Mouse (Mus musculus) midbrain, embryonic 16.5 days (tissue): Measurements from ENCODE around the gene Dennd1a. TPM values are rescaled to one million over a fixed set of nuclear protein-coding genes. Genes with fewer than 3 reads are reported as not detected.

ENCODE experiments used
- ATAC-seq: fragments of 200-750 bp; cut with Nextera tagmentation; 2 replicates; pipeline ENCODE4 v1.8.0; 2017; ENCODE audit warnings: moderate TSS enrichment
- H3K27ac ChIP-seq: fragments of 300-500 bp; sonication (generic); 2 replicates; pipeline ENCODE4 v1.5.1; 2014; ENCODE audit warnings: mild to moderate bottlenecking, low read length, mixed read lengths
- H3K27me3 ChIP-seq: fragments of 300-500 bp; sonication (generic); 2 replicates; pipeline ENCODE4 v1.6.1; 2014; ENCODE audit warnings: low read depth, low read length, mixed read lengths; ENCODE audit not compliant: control insufficient read depth, insufficient read depth
- H3K36me3 ChIP-seq: fragments of 300-500 bp; sonication (generic); 2 replicates; pipeline ENCODE4 v1.6.1; 2014; ENCODE audit warnings: mild to moderate bottlenecking, low read length, moderate library complexity, mixed read lengths; ENCODE audit not compliant: control insufficient read depth, insufficient read depth
- H3K4me1 ChIP-seq: fragments of 300-500 bp; sonication (generic); 2 replicates; pipeline ENCODE4 v1.6.1; 2014; ENCODE audit warnings: mild to moderate bottlenecking, low read length, mixed read lengths; ENCODE audit not compliant: control insufficient read depth, insufficient read depth
- H3K4me2 ChIP-seq: fragments of 300-500 bp; sonication (generic); 2 replicates; pipeline ENCODE4 v1.6.1; 2014; ENCODE audit warnings: mild to moderate bottlenecking, low read length, mixed read lengths
- H3K4me3 ChIP-seq: fragments of 300-500 bp; sonication (generic); 2 replicates; pipeline ENCODE4 v1.5.1; 2014; ENCODE audit warnings: low read depth, mild to moderate bottlenecking, low read length, moderate library complexity, mixed read lengths
- H3K9ac ChIP-seq: fragments of 300-500 bp; sonication (generic); 2 replicates; pipeline ENCODE4 v1.6.1; 2014; ENCODE audit warnings: low read depth, low read length, mixed read lengths
- H3K9me3 ChIP-seq: fragments of 300-500 bp; sonication (generic); replicated peaks from 2 replicates; pipeline ENCODE4 v1.6.1; 2014; ENCODE audit warnings: mild to moderate bottlenecking, low read length, mixed read lengths; ENCODE audit not compliant: control insufficient read depth, poor library complexity, severe bottlenecking
- WGBS: fragments of 180-500 bp; shearing (Covaris S2); extraction: QIAGEN DNeasy Blood & Tissue Kit; methylation state at CpG from one replicate; pipeline ENCODE4 v1.1.7; 2014; 5-methylcytosine and 5-hydroxymethylcytosine counted together
- polyA plus RNA-seq: library from polyadenylated mRNA; unstranded; fragments of >200 nt; fragmentation: Nextera tagmentation; extraction: Ambion mirVana; gene quantifications from 2 replicates; pipeline ENCODE4 v1.2.1, GENCODE M21; 2015

The Dennd1a gene
- polyA plus RNA-seq, 1 experiment from 2014 or later = 21.7 TPM

DNA sequence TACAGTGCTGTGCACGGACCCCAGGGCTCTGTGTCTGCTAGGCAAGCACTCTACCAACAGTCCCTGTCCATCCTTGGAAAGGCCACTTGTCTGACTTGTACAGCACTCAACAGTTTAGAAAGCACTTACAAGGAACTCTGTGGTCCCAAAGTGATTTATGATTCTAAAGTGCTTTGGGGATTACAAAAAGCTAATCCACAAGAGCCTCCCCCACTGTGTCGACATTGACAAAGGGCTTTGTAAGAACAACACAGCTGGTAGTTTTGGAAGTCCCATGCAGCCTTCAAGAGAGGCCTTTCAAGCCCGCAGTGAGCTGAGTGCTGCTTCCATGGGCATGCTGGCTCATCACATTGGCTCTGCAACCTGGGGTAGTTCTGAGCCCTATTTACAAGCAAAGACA, 523.6 kb downstream of the Dennd1a start:
- H3K36me3 ChIP-seq = no peaks in the 10 kb centered on the region
- no peaks in the 10 kb centered on the region for H3K27me3 ChIP-seq
- peaks cover 16% of the 10 kb centered on the region for H3K4me1 ChIP-seq
- H3K4me3 ChIP-seq = no peak overlapping the region
- no peak overlapping the region for H3K4me2 ChIP-seq
- ATAC-seq = no peak
- H3K9ac ChIP-seq = no peak overlapping the region
- H3K27ac ChIP-seq = no peak overlapping the region
- H3K9me3 ChIP-seq = no peaks in the 10 kb centered on the region
- 16% methylated on average over 3 of the region's 3 CpGs for WGBS

DNA sequence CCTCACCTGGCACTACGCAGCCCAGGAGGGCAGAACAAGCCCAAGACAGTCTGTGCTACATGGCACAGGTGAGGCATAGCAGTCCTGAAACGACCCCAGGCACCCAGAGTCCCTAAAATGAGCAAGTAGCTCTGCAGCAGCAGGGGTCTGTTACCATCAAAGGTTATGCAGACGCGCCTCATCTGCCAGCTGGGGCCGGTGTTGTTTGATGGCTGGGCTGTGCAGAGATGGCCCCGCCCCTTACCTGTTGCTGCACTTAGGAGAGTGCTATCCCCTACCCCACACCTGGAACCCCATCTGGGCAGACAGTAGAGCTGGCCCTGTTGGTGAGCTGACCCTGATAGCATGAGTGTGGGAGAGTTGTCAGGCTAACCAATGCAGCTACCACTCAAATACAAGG, 526.6 kb downstream of the Dennd1a start:
- ATAC-seq = no peak
- H3K4me3 ChIP-seq = no peak overlapping the region
- 35% methylated on average over 6 of the region's 6 CpGs for WGBS
- no peak overlapping the region for H3K27ac ChIP-seq
- no peaks in the 10 kb centered on the region for H3K36me3 ChIP-seq
- peaks cover 3% of the 10 kb centered on the region; the same call in 1 of the 2 replicates for H3K4me1 ChIP-seq
- H3K9me3 ChIP-seq = no peaks in the 10 kb centered on the region
- no peak overlapping the region for H3K9ac ChIP-seq
- no peak overlapping the region for H3K4me2 ChIP-seq
- no peaks in the 10 kb centered on the region for H3K27me3 ChIP-seq

DNA sequence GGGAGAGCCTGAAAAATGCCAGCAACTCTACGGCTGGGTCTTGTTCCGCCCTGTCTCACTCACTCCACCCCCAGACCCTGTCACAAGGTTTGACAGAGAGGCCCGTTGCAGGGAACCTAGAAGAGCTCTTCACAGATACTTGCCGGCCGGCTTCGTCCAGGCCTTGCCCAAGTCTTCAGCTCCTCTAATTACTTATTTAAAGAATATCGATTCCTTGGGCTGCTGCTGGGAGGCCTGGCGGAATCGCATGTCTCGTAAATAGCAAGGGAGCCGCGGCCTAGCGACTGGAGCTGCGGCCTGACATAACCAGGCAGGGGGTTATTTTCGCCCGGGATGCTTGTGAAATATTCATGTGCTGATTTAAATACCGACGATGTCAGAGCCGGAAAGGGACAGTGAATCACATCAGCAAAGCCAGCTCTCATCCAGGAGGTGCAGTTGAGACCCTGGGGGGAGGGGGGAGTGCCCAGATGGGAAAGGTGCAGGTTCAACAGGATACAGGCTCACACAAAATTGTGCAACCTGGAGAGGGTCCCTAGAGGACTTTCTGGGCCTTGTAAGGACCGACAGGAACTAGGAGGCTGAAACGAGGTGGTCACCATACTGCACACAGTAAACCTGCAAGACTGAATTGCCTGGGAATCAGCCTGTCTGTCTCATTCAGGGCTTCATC, 528.7 kb downstream of the Dennd1a start:
- Histone ChIP-seq H3K27ac (peak overlapping the region; percentile 19; the same call in 1 of the 2 replicates), H3K9ac (peak overlapping the region; percentile 28; the same call in 1 of the 2 replicates), H3K4me1 (peaks cover 3% of the 10 kb centered on the region; the same call in 1 of the 2 replicates), H3K4me2 (no peak overlapping the region), H3K36me3 (no peaks in the 10 kb centered on the region), H3K27me3 (no peaks in the 10 kb centered on the region), H3K4me3 (no peak overlapping the region), H3K9me3 (no peaks in the 10 kb centered on the region)
- ATAC-seq = peak; percentile 34
- 6% methylated on average over 21 of the region's 21 CpGs for WGBS

- H3K9ac ChIP-seq = no peak overlapping the region
- no peaks in the 10 kb centered on the region for H3K36me3 ChIP-seq
- ATAC-seq = no peak; the same call in 1 of the 2 replicates
- H3K4me1 ChIP-seq = peaks cover 3% of the 10 kb centered on the region; the same call in 1 of the 2 replicates
- WGBS = 72% methylated on average over 4 of the region's 4 CpGs
- H3K27me3 ChIP-seq = no peaks in the 10 kb centered on the region
- no peaks in the 10 kb centered on the region for H3K9me3 ChIP-seq
- H3K4me2 ChIP-seq = no peak overlapping the region
- H3K27ac ChIP-seq = no peak overlapping the region
- H3K4me3 ChIP-seq = no peak overlapping the region
Measured at GRCm38 (mm10) chr2:37757784-37758183, 529.4 kb downstream of the Dennd1a start.

DNA sequence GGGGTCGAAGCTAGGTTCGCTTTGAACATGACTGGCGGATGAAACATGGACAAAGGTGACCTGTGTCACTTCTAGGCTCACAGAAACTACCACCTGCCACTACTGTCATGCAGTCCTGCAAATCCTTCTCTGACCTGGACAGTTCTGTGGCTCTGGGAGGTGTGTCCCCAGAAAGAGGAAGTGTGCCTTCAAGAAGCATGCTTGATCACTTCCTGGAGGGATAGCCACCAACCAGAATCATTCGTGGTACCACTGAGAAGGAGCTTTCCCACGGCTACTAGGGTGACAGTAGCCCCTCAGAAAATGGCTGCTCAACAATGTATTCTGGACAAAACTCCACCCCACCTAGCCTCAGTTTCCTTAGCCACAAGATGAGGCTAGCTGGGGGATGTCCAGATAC, 530.2 kb downstream of the Dennd1a start:
- Histone ChIP-seq H3K9me3 (no peaks in the 10 kb centered on the region), H3K27me3 (no peaks in the 10 kb centered on the region), H3K27ac (no peak overlapping the region), H3K36me3 (no peaks in the 10 kb centered on the region), H3K9ac (no peak overlapping the region), H3K4me2 (no peak overlapping the region), H3K4me3 (no peak overlapping the region), H3K4me1 (peaks cover 3% of the 10 kb centered on the region; the same call in 1 of the 2 replicates)
- no peak for ATAC-seq
- 88% methylated on average over 5 of the region's 5 CpGs for whole genome bisulfite sequencing

DNA sequence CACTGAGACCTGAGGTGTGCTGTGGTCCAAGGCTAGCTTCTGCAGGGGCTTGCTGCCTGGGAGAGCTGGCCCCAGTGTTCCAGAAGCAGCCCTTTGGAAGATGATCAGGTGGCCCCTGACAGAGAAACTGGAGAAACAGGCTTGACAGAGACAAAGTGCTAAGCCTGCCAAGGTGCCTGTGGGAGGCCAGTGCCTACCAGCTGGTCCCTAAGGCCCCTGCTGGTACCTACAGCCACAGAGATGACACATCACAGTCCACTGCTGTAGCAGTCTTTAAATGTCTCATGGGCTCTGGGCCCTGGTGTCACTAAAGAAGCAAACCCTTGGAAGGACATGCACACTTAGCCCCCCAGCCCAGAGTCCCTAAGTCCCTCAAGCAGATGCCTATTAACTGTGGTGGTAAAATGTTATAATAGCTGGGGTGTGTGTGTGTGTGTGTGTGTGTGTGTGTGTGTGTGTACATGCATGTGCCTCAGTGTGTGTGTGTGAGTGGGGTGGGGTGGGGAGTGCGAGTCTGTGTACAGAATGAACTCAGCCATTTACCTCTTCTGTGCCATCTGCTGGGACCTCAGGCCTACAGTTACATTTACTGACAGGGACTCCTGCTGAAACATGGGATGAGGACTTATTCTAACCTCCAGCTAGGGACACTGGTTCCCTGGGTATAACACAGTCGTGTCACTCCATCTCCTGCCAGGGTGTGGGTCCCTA, 530.8 kb downstream of the Dennd1a start:
- H3K4me3 ChIP-seq = no peak overlapping the region
- peaks cover 3% of the 10 kb centered on the region; the same call in 1 of the 2 replicates for H3K4me1 ChIP-seq
- ATAC-seq = no peak
- no peak overlapping the region for H3K9ac ChIP-seq
- H3K9me3 ChIP-seq = no peaks in the 10 kb centered on the region
- WGBS = 81% methylated on average over 2 of the region's 2 CpGs
- H3K4me2 ChIP-seq = no peak overlapping the region
- H3K27me3 ChIP-seq = no peaks in the 10 kb centered on the region
- H3K27ac ChIP-seq = no peak overlapping the region
- no peaks in the 10 kb centered on the region for H3K36me3 ChIP-seq

DNA sequence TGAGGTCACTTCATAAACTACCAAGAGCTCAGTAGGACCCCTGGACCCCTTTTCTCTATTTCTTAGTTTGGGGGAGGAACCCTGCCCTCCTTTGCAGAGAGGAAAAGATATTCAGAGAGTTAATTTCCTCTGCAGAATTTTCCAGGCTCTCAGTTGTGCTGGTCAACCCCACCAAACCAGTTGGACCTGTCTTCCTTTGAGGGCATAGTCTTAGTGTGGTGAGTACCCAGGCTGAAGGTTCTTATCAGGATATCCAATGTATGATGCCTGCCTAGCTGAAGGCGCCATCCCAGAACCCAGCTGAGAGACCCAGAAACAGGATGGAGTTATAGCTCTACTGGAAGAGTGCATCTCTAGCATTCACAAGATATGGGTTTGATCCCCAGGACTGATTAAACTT, 536.1 kb downstream of the Dennd1a start:
- no peak overlapping the region for H3K9ac ChIP-seq
- 93% methylated on average over 1 of the region's 1 CpGs for WGBS

DNA sequence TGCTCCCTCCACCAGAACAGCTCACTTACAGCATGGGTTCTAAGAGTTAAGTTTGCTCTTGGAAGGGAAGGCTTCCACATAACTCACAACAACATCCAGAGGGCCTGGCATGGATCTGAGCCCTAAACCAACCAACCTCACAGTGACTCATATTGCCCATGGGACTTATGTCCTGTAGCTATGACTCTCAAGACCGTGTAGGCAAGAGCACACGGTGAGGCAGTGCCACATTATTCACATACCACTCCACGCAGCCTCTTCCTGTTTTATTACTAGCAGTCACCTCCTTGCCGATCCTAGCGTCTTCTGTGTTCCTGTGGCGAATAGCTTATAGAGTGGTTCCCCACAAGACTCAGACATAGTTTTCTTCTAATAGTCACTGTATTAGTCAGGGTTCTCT, 537.9 kb downstream of the Dennd1a start:
- Histone ChIP-seq H3K9ac (no peak overlapping the region), H3K9me3 (no peaks in the 10 kb centered on the region), H3K4me3 (no peak overlapping the region), H3K27me3 (no peaks in the 10 kb centered on the region), H3K4me1 (peaks cover 12% of the 10 kb centered on the region), H3K4me2 (no peak overlapping the region), H3K36me3 (no peaks in the 10 kb centered on the region), H3K27ac (no peak overlapping the region)
- 85% methylated on average over 6 of the region's 6 CpGs for WGBS
- ATAC-seq = no peak

More for the DNA sequence above, 536.1 kb downstream of the Dennd1a start:
- peaks cover 12% of the 10 kb centered on the region for H3K4me1 ChIP-seq
- H3K4me2 ChIP-seq = no peak overlapping the region
- H3K36me3 ChIP-seq = no peaks in the 10 kb centered on the region
- H3K9me3 ChIP-seq = no peaks in the 10 kb centered on the region
- H3K27me3 ChIP-seq = no peaks in the 10 kb centered on the region
- no peak overlapping the region for H3K4me3 ChIP-seq
- no peak overlapping the region for H3K27ac ChIP-seq
- no peak for ATAC-seq
